Mouse (Mus musculus): Measurements from ENCODE around the gene Npw.

Gene Npw

GRCm38 (mm10) chr17:24639571-24639988, 18.7 kb downstream of the Npw start:
- no peak for DNase-seq

DNA sequence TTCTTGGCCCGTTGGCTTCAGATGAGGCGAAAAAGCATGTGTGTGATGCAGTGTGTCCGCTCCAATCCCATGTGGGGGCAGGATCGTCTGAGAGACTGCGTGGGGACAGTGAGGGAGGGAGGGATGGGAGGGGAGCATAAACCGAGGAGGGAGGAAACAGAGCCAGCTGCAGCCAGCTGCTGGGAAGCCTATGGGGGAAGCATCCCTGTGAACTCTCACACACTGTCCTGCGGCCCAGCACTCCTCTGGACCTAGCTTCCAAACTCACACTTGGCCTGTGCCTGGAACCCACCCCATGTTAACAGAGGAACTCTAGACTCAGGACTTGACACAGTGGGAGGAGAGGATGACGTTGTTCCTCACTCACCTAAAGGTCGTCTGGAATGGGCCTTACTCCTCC, 19.4 kb downstream of the Npw start:
- DNase-seq, result no peak

DNA sequence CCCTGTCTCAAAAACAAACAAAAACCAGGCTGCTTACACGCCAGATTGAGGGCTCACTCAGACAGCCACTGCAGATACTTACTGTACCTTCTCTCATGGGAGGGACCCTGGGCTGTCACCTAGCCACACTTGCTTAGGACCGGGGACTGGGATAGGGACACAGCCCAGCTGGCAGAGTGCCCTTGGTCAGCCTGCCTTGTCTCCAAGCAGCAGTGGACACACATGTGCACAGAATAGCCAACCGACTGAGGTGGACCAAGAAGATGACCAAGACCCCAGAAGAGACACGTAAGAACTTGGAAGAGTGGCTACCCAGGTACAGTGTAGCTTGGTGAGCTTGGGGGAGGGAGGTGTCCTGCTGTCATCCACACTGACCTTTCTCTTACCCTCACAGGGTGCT, 20.0 kb downstream of the Npw start:
- no peak for DNase-seq

GRCm38 (mm10) chr17:24636781-24637481, 21.3 kb downstream of the Npw start:
- no peak for DNase-seq

GRCm38 (mm10) chr17:24635694-24636093, 22.6 kb downstream of the Npw start:
- DNase-seq, result no peak

GRCm38 (mm10) chr17:24635024-24635423, 23.2 kb downstream of the Npw start:
- DNase-seq, result no peak

DNA sequence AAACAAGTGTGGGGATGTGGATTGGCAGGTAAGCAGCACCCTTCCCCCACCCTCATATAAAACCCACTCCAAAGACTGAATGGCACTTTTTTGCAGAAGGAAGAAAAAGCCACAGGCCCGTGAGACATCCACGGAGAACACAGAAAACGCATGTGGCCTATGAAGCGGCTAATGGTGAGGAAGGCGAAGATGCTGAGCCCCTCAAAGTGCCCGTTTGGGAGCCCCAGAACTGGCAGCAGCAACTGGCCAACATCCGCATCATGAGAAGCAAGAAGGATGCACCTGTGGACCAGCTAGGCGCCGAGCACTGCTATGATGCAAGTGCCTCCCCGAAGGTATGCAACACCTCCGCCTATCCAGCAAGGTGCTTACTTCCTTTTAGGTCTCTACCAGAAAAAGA, 24.4 kb downstream of the Npw start:
- DNase-seq, result no peak

GRCm38 (mm10) chr17:24632813-24633449, 25.3 kb downstream of the Npw start:
- peak in 1 of 2 experiments; percentile 33 for DNase-seq

GRCm38 (mm10) chr17:24632167-24632812, 26.0 kb downstream of the Npw start, which contains the start of the genes Tsc2 and Nthl1:
TSS of gene Tsc2 (minus strand) at chr17:24632630.
TSS of gene Nthl1 (plus strand) at chr17:24632680.
- DNase-seq, result peak; percentile 77 to 79

- no peak for DNase-seq
Observed at GRCm38 (mm10) chr17:24630072-24630471, 28.2 kb downstream of the Npw start.

DNA sequence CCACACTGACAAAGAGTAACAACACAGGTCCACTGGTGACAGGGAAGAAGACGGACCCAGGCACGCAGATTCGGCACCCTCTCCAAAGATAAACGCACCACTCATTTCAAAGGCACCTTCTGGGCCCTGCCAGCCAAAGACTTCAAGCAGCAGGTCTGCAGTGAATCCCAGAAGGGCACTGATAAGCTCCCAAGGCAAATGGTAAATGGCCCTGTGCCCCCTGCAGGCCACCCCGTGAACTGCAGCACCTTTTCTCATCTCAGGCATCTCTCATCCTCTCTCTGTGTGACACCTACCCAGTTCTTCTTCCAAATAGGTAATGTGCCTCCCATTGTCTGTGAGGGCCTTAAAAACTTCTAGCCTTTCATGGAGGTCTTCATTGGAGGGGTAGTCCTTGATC, 29.6 kb downstream of the Npw start:
- peak; percentile 90 to 95 for DNase-seq

DNA sequence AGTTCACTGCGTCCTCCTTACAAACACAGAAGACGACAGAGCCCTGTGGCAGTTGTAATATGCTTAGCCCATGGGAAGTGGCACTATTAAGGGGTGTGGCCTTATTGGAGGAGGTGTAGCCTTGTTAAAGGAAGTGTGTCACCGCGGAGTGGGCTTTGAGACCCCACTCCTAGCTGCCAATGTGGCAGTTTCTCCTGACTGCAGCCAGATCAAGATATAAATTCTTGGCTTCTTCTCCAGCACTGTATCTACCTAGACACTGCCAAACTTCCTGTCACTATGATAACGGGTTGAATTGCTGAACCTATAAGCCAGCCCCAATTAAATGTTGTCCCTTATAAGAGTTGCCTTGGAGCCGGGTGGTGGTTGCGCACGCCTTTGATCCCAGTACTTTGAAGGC, 32.8 kb downstream of the Npw start:
- no peak for DNase-seq

DNA sequence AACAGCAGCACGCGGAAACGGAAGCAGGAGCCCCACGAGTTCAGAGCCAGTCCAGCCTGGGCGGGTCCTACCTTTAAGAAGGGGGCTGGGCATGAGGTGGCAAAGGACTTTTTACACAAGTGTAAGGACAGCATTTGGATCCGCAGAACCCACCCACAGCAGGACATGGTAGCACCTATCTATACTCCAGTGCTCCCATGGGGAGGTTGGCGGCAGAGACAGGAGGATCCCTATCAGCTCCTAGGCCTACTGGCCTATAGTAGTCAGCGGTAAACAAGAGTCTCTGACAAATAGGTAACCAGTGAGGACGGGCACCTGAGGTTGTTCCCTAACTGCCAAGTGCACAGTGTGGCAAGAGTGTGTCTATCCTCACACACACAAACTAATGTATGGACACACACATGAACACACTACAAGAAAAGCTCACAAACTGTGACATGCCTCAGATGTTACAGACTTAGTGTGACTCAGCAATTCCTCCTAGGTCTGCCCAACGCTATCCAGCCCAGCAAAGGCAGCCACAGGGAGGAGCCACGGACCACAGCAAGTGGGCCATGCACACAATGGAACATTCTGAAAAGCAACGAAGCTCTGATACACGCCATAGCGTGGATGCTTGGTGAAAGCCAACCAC, 40.6 kb downstream of the Npw start:
- no peak for DNase-seq

DNA sequence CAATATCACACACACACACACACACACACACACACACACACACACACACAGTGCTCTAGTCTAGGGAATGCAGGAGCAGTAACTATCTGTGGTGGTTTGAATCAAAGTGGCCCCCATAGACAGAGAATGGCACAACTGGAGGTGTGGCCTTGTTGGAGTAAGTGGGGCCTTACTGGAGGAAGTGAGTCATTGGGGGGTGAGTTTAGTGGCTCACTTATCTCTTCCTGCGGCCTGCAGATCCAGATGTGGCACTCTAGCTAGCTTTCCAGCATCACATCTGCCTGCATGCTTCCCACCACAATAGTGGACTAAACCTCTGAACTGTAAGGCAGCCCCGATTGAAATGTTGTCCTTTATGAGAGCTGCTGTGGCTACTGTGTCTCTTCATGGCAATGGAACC, 47.5 kb downstream of the Npw start:
- no peak for DNase-seq

DNA sequence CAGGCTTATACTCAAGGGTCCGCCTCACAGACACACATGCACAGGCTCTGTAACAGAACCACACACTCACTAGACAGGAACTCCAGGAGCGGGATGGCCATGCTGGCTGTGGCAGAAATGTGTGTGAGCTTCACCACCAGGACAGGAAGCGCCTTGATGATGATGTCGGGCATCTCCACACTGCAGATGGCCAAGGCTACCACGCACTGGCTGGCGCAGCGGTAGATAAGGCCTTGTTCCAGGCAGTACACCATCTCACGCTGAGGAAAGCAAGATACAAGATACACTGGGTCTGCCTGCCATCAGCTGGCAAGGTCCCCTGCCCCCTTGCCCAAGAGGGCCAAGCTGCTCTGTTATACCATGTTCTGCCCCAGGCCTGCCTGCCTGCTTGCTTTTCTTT, 49.4 kb downstream of the Npw start:
- DNase-seq, result no peak

DNA sequence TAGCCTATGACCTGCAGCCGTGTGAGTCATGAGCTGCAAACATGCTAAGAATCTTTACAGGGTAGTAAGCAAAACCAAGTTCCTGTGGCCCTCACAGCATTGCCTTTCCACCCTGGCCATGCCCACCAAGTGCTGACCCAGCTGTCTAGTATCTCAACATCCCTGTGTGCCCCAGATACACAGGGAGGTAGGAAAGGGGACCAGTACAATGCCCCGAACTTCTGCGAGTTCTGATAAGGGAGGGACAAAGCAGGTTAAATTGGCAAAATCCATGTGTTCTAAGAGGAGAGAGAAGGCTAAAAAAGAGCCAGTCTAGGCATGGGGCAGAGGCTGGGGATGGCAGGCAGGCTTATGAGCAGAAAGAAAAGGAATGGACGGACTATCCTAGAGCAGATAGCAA, 49.9 kb downstream of the Npw start:
- DNase-seq, result no peak

Data from cerebellum, postnatal 36 days (tissue).